Mouse (Mus musculus) embryo, embryonic 9.5 days (tissue): ENCODE measurements around the gene B3galnt1.

Experiments used
- DNase-seq: peaks from one replicate; pipeline ENCODE4 v3.0.0-alpha.2; 2017; ENCODE audit errors: extremely low spot score

The B3galnt1 gene

GRCm38 (mm10) chr3:69598261-69599165, at the start of gene B3galnt1:
B3galnt1 (minus strand) TSS chr3:69598960.
- peak; percentile 69 for DNase-seq

- no peak for DNase-seq
Measured at GRCm38 (mm10) chr3:69634521-69634920, 35.8 kb upstream of the B3galnt1 start.

DNA sequence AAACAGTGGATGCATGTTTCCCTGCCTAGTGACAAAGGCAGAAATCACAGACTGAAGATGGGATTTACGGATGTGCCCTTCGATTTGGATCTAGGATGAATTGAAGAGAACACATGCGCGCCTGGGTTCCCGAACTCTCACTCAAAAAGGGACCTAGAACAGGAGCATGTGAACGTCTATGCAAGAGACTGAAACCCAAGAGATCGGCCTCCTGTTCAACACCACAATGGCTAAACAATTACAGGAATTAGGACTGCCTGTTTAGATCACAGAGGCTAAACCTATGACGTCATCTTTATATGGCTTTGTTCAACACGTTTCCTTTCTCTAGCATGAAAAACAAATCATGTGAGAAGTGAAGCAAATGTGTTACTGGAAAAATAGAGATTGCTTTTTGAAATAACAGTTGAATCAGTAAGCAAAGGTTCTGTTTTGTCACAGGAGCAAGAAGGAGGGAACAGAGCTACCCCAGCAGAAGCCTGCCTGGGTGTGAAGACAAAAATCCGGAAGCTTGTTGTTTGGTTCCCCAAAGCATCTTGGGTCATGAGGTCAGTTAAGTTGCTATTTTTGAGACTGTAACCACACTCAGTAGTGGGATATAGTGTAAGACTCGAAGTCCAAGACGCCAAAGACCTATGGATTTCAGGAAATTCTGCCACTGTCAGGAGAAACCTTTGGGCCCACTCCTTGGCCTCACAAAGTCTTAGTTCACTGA, 35.1 kb upstream of the B3galnt1 start:
- no peak for DNase-seq

GRCm38 (mm10) chr3:69626963-69627590, 28.3 kb upstream of the B3galnt1 start:
- no peak for DNase-seq

DNA sequence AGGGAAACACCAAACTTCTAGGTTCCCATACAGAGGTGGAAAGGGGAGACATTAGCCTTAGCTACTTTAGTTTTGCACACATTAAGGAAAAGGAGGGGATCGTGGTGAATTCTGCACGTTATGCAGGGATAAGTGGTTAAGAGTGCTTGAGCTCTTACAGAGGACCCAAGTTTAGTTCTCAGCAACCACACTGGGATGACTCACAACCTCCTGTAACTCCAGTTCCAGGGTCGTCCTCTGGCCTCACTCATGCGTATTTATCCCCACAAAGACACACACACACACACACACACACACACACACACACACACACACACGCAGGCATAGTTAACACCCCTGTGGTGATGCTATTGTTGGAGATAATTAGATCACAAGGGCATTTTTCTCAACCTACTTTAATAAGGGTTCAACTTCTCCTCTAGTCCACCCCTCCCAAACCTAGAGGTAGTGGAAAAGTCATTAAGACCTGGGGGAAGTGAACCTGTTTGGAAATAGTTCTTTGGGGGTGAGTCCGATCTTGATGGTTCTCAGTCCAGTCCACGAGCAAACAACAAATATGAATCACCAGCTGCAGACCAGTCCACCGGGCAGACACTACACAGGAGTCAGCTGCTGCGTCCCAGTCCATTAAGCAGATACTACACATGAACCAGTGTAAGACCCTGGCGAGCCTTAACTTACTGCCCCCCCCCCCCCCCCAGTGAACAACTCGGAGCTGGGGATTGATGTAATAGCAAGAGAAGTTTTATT, 27.6 kb upstream of the B3galnt1 start:
- no peak for DNase-seq

- DNase-seq: no peak
Measured at GRCm38 (mm10) chr3:69624182-69624581, 25.4 kb upstream of the B3galnt1 start.

DNA sequence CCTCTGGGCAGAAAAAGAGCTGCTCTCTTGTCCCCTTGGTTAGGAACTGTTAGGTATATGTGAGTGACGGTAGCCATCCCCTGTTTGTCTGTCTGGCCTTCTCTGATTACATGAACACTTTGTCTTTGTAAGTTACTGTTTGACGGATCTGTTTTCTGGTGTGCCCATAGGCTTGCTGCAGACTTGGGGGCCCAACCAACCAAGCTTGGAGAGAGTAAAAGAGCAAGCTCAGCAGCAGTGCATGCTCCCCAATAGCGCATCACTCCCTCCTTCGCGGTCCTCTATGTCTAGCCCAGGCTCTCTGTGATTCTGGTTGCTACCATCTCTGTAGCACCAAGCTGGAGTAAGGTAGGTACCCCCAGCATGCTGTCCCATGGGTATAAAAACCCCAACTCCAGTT, 9.1 kb upstream of the B3galnt1 start:
- no peak for DNase-seq

GRCm38 (mm10) chr3:69607468-69607867, 8.7 kb upstream of the B3galnt1 start:
- no peak for DNase-seq

- no peak for DNase-seq
Measured at GRCm38 (mm10) chr3:69606923-69607322, 8.2 kb upstream of the B3galnt1 start.

GRCm38 (mm10) chr3:69599166-69599500, 373 bp upstream of the B3galnt1 start:
- no peak for DNase-seq

GRCm38 (mm10) chr3:69597816-69598215, 944 bp downstream of the B3galnt1 start:
- DNase-seq: peak; percentile 33

DNA sequence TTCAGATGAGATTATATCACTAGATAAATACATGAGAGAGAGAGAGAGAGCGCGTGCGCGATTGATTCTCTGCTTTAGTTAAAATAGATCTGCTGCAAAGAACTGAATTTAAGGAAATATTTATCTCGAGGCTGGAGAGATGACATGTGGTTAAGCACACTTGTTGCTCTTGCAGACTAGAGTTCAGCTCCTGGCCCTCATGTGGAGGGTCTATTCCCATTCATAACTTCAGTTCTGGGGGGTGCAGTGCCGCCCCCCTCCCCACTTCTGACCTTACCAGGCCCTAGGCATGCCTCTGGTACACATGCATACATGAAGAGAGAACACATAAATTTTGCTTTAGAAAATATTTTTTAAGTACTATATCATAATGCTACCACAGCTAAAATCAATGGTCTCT, 1.5 kb downstream of the B3galnt1 start:
- DNase-seq: no peak

- no peak for DNase-seq
Measured at GRCm38 (mm10) chr3:69596116-69596515, 2.6 kb downstream of the B3galnt1 start.

DNA sequence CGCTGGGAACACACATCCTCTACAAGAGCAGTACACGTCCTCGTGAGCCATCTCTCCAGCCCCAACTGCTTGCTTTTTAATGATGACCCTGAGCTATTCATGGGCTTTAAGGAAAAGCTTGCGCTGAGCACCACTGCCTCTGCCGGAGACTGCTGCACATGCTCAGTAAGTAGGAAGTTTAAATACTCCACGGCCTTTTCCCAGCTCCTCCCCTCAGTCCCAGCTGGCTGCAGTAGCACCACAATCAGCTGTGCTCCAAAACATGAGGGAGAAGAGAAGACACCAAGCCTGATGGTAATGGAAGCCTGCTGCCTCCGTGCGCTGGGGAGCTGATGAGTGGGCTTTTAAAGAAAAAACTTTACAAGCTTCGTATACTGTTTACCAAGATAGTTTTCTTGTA, 4.7 kb downstream of the B3galnt1 start:
- no peak for DNase-seq

DNA sequence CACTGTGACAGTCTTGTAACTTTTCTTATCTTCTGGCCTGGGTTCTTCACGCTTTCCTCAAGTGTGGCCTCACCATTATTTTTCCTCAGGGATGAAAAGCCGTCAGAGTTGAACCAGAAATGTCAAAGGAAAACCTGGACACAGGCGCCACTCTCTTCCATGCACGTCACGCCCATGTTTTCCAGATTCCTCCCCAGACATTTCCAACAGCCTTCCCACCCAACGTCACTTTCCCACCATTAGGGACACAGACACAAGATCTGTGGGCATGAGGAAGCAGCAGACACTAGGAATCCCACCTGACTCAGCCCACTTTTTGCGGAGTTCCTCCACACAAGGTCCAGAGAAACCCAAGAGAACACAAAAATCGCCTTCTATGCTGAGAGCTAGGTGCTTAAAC, 5.3 kb downstream of the B3galnt1 start:
- no peak for DNase-seq

GRCm38 (mm10) chr3:69588101-69588760, 10.5 kb downstream of the B3galnt1 start:
- DNase-seq: no peak

DNA sequence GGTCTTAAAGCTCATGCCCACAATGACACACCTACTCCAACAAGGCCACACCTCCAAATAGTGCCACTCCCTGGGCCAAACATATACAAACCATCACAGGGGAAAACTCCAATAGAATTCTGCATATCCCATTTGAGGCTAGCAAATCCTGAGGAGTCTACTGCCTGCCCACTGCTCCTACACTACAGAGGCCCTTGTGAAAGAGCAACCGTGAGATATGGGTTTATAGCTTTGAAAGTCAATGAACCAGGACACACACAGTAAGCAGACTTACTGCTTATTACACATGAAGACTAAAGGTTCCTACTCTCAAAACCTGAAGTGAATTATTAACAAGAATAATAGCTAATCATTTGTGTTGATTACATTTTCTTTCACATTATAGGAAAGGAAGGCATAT, 15.0 kb downstream of the B3galnt1 start:
- DNase-seq: no peak

GRCm38 (mm10) chr3:69578791-69579190, 20.0 kb downstream of the B3galnt1 start:
- no peak for DNase-seq

GRCm38 (mm10) chr3:69576715-69577114, 22.0 kb downstream of the B3galnt1 start:
- DNase-seq: no peak

- no peak for DNase-seq
Measured at GRCm38 (mm10) chr3:69575577-69575976, 23.2 kb downstream of the B3galnt1 start.

DNA sequence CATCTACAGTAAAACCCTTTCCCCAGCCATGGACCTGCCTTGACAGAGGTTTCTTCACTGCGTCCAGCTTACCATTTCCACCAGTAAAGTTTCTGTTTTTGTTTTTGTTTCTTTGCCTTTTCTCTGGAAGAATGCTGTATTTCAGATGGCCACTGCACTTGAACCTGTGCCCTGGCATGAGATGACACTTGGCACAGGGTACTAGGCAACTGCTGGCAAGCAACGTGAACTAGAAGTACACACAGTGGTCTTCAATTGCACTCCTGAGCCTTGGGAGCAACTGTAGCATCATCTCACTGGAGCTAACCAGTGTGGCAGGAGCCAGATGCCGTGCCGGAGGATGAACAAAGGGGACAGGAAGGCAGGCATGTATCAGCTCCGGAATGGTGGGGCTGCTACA, 26.2 kb downstream of the B3galnt1 start:
- DNase-seq: no peak
